Mouse (Mus musculus): ENCODE results near the gene Apba1. TPM values are rescaled to one million over a fixed set of nuclear protein-coding genes. Genes with fewer than 3 reads are reported as not detected.
A peak's percentile ranks its signal among the peaks of the same experiment; 100 is the strongest.

Gene Apba1
- polyA plus RNA-seq, 1 experiment from 2014 or later: 13.3 TPM

DNA sequence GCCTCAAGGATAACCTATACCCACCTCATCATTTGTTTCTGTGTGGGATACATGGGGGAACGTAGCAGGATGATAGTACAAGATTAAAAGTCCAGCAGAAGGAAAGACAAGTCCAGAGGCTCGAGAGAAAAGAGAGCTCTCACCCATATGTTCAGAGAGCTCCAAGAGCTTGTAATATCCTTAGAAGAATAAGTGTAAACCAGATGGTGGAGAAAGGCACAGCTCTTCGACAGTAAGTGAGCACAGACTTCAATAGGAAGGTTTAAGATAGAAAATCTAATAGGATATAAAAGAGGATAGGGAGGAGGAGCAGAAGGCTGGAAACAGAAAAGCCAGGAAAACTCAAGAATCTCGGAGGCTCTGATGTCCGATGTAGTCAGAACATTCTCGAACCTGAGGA lies 115.8 kb downstream of the Apba1 start:
- ATAC-seq: no peak
- Histone ChIP-seq H3K27ac (ENCODE audit: low read depth, low read length) (no peak overlapping the region), H3K9ac (ENCODE audit: low read depth, low read length) (no peak overlapping the region), H3K4me3 (ENCODE audit: low read length) (no peak overlapping the region), H3K36me3 (ENCODE audit: control insufficient read depth, insufficient read depth, low read length) (no peaks in the 10 kb centered on the region), H3K27me3 (replicated peaks; ENCODE audit: control insufficient read depth, insufficient read depth, low read length) (no peaks in the 10 kb centered on the region), H3K4me2 (ENCODE audit: low read length) (no peak overlapping the region), H3K9me3 (ENCODE audit: control insufficient read depth, low read length) (no peaks in the 10 kb centered on the region), H3K4me1 (ENCODE audit: control insufficient read depth, insufficient read depth, low read depth, low read length) (no peaks in the 10 kb centered on the region; the same call in 1 of the 2 replicates)
- 88% methylated on average over 6 of the region's 6 CpGs for WGBS

DNA sequence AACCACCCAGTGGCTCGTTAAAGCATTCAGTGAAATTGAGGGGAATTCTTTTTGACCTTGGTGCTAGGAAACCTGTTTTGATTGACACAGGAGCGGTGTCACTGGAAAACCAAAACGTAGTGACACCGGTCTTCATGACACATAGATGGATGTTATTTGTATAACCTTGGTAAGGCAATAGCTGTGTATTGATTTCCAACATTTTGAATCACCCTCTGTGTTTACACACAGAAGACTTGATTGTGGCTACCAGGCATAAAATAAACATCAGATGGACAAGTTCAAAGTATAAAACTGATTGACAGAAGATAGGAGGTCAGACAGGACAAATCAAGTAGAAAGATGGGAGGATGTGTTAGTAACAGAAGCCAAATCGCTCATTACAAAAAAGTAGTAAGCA lies 117.1 kb downstream of the Apba1 start:
- WGBS: 75% methylated on average over 5 of the region's 5 CpGs
- Histone ChIP-seq H3K4me2 (ENCODE audit: low read length) (no peak overlapping the region), H3K36me3 (ENCODE audit: control insufficient read depth, insufficient read depth, low read length) (no peaks in the 10 kb centered on the region), H3K27ac (ENCODE audit: low read depth, low read length) (no peak overlapping the region), H3K9me3 (ENCODE audit: control insufficient read depth, low read length) (no peaks in the 10 kb centered on the region), H3K4me1 (ENCODE audit: control insufficient read depth, insufficient read depth, low read depth, low read length) (no peaks in the 10 kb centered on the region; the same call in 1 of the 2 replicates), H3K4me3 (ENCODE audit: low read length) (no peak overlapping the region), H3K27me3 (replicated peaks; ENCODE audit: control insufficient read depth, insufficient read depth, low read length) (no peaks in the 10 kb centered on the region), H3K9ac (ENCODE audit: low read depth, low read length) (no peak overlapping the region)
- ATAC-seq: no peak

DNA sequence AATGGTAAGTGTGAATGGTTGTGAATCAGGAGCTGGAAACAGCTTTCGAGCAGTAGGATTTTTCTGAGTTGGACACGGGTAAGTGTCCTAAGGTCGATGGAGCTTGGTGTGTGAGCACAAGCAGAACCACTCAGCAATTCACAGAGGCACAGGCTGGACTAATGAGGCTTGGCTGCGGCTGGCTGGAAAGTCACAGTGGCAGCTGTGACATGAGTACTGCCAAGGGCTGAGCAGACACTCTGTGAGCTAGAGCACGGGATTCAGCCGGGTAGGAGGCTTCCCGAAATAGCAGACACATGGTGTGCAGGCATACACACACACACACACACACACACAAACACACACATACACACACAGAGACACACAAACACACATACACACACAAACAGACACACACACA lies 121.2 kb downstream of the Apba1 start:
- H3K36me3 ChIP-seq (ENCODE audit: control insufficient read depth, insufficient read depth, low read length): no peaks in the 10 kb centered on the region
- H3K9me3 ChIP-seq (ENCODE audit: control insufficient read depth, low read length): no peaks in the 10 kb centered on the region
- peak overlapping the region; percentile 4 for H3K27ac ChIP-seq (ENCODE audit: low read depth, low read length)
- WGBS: 58% methylated on average over 7 of the region's 7 CpGs
- H3K4me2 ChIP-seq (ENCODE audit: low read length): no peak overlapping the region
- no peak overlapping the region for H3K4me3 ChIP-seq (ENCODE audit: low read length)
- ATAC-seq: peak; percentile 94
- H3K9ac ChIP-seq (ENCODE audit: low read depth, low read length): no peak overlapping the region
- no peaks in the 10 kb centered on the region; the same call in 1 of the 2 replicates for H3K4me1 ChIP-seq (ENCODE audit: control insufficient read depth, insufficient read depth, low read depth, low read length)
- no peaks in the 10 kb centered on the region for H3K27me3 ChIP-seq (replicated peaks; ENCODE audit: control insufficient read depth, insufficient read depth, low read length)

DNA sequence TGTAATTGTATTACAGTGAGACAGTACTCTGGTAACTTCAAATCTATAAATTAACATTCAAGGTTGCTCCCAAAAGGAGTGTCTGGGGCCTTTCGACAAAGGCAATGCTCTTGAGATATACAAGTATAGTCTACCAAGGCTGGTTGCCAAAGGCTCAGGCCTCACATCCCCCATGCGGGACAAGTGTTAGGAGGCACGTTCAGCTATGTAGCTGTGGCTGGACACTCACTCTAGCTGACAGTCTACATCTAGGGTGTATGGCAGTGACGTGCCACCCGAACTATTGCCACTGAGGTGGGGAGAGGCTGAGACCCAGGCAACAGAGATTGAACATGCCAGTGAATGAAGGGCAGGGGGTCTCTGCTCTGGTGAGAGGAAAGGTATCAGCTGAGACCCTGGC lies 127.5 kb downstream of the Apba1 start:
- Histone ChIP-seq H3K36me3 (ENCODE audit: control insufficient read depth, insufficient read depth, low read length) (no peaks in the 10 kb centered on the region), H3K4me2 (ENCODE audit: low read length) (no peak overlapping the region), H3K27me3 (replicated peaks; ENCODE audit: control insufficient read depth, insufficient read depth, low read length) (no peaks in the 10 kb centered on the region), H3K27ac (ENCODE audit: low read depth, low read length) (no peak overlapping the region), H3K4me1 (ENCODE audit: control insufficient read depth, insufficient read depth, low read depth, low read length) (no peaks in the 10 kb centered on the region), H3K9me3 (ENCODE audit: control insufficient read depth, low read length) (no peaks in the 10 kb centered on the region), H3K9ac (ENCODE audit: low read depth, low read length) (no peak overlapping the region), H3K4me3 (ENCODE audit: low read length) (no peak overlapping the region)
- WGBS: 86% methylated on average over 5 of the region's 5 CpGs
- ATAC-seq: no peak

DNA sequence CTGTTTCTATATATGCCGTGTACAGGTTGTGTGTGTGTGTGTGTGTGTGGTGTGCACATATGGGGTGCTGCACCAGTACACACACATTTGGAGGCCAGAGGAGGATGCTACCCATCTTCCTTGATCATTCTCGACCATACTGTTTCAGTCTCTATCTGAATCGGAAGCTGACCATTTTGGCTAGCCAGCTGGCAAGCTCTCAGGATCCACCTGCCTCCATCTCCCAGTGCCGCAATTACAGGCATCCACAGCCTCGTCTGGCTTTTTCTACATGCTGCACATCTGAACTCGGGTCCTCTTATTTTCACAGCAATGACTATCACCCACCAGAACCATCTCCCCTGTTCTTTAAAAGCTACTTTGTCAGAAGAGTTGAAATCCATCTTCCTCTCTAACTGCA lies 132.7 kb downstream of the Apba1 start:
- Histone ChIP-seq H3K36me3 (ENCODE audit: control insufficient read depth, insufficient read depth, low read length) (no peaks in the 10 kb centered on the region), H3K27me3 (replicated peaks; ENCODE audit: control insufficient read depth, insufficient read depth, low read length) (peaks cover 4% of the 10 kb centered on the region; the same call in 1 of the 2 replicates), H3K9ac (ENCODE audit: low read depth, low read length) (no peak overlapping the region), H3K4me2 (ENCODE audit: low read length) (no peak overlapping the region), H3K4me3 (ENCODE audit: low read length) (no peak overlapping the region), H3K27ac (ENCODE audit: low read depth, low read length) (no peak overlapping the region), H3K4me1 (ENCODE audit: control insufficient read depth, insufficient read depth, low read depth, low read length) (peaks cover 9% of the 10 kb centered on the region), H3K9me3 (ENCODE audit: control insufficient read depth, low read length) (no peaks in the 10 kb centered on the region)
- ATAC-seq: no peak
- WGBS: 78% methylated on average over 6 of the region's 6 CpGs

DNA sequence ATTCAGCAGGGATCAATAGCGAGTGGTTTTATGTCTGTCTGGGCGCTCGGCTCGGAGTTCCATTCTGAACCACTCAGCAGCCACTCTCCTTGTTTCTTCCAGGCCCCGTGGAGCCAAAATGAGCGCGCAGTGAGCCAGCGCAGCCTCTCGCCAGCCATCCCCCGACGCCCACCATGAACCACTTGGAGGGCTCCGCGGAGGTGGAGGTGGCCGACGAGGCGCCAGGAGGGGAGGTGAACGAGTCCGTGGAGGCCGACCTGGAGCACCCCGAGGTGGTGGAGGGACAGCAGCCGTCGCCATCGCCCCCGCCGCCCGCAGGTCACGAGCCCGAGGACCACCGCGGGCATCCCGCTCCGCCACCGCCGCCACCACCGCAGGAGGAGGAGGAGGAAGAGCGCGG lies 133.9 kb downstream of the Apba1 start:
- Histone ChIP-seq H3K9me3 (ENCODE audit: control insufficient read depth, low read length) (no peaks in the 10 kb centered on the region), H3K4me3 (ENCODE audit: low read length) (peak overlapping the region; percentile 29), H3K36me3 (ENCODE audit: control insufficient read depth, insufficient read depth, low read length) (no peaks in the 10 kb centered on the region), H3K9ac (ENCODE audit: low read depth, low read length) (peak overlapping the region; percentile 53), H3K27ac (ENCODE audit: low read depth, low read length) (no peak overlapping the region), H3K4me1 (ENCODE audit: control insufficient read depth, insufficient read depth, low read depth, low read length) (peaks cover 9% of the 10 kb centered on the region), H3K27me3 (replicated peaks; ENCODE audit: control insufficient read depth, insufficient read depth, low read length) (peaks cover 4% of the 10 kb centered on the region; the same call in 1 of the 2 replicates), H3K4me2 (ENCODE audit: low read length) (peak overlapping the region; percentile 55)
- 27% methylated on average over 32 of the region's 37 CpGs for WGBS
- peak; percentile 13; the same call in 1 of the 2 replicates for ATAC-seq

DNA sequence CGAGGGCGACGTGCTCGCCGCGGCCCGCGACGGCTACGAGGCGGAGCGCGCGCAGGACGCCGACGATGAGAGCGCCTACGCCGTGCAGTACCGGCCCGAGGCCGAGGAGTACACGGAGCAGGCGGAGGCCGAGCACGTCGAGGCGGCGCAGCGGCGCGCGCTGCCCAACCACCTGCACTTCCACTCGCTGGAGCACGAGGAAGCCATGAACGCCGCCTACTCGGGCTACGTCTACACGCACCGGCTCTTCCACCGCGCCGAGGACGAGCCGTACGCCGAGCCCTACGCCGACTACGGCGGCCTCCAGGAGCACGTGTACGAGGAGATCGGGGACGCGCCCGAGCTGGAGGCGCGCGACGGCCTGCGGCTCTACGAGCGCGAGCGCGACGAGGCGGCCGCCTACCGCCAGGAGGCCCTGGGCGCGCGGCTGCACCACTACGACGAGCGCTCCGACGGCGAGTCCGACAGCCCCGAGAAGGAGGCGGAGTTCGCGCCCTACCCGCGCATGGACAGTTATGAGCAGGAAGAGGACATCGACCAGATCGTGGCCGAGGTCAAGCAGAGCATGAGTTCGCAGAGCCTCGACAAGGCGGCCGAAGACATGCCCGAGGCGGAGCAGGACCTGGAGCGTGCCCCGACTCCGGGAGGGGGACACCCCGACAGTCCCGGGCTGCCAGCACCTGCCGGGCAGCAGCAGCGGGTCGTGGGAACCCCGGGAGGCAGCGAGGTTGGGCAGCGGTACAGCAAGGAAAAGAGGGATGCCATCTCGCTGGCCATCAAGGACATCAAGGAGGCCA lies 134.6 kb downstream of the Apba1 start:
- Histone ChIP-seq H3K36me3 (ENCODE audit: control insufficient read depth, insufficient read depth, low read length) (no peaks in the 10 kb centered on the region), H3K4me1 (ENCODE audit: control insufficient read depth, insufficient read depth, low read depth, low read length) (peaks cover 9% of the 10 kb centered on the region), H3K27ac (ENCODE audit: low read depth, low read length) (no peak overlapping the region; the same call in 1 of the 2 replicates), H3K9me3 (ENCODE audit: control insufficient read depth, low read length) (no peaks in the 10 kb centered on the region), H3K27me3 (replicated peaks; ENCODE audit: control insufficient read depth, insufficient read depth, low read length) (peaks cover 4% of the 10 kb centered on the region; the same call in 1 of the 2 replicates), H3K9ac (ENCODE audit: low read depth, low read length) (peak overlapping the region; percentile 53), H3K4me2 (ENCODE audit: low read length) (peak overlapping the region; percentile 55), H3K4me3 (ENCODE audit: low read length) (peak overlapping the region; percentile 29)
- 21% methylated on average over 96 of the region's 110 CpGs for WGBS
- peak; percentile 70 for ATAC-seq

DNA sequence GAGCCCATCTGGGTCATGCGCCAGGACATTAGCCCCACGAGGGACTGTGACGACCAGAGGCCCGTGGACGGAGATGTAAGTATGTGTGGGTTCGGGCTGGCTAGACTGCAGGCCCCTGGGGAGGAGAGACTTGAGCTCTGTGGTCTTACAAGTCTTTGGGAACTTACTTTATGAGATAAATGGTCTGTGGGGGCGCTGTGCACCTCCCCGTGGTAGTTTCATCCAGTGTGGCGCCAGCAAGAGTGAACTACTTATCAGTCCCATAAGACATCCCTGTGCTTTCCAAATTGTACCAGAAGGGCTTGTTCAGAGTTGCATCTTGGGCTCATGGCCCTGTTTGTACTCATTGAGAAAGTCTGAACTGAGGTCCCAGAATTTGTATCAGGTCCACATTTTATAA lies 135.3 kb downstream of the Apba1 start:
- Histone ChIP-seq H3K36me3 (ENCODE audit: control insufficient read depth, insufficient read depth, low read length) (no peaks in the 10 kb centered on the region), H3K4me1 (ENCODE audit: control insufficient read depth, insufficient read depth, low read depth, low read length) (peaks cover 15% of the 10 kb centered on the region), H3K9ac (ENCODE audit: low read depth, low read length) (no peak overlapping the region), H3K27ac (ENCODE audit: low read depth, low read length) (no peak overlapping the region), H3K9me3 (ENCODE audit: control insufficient read depth, low read length) (no peaks in the 10 kb centered on the region), H3K4me3 (ENCODE audit: low read length) (no peak overlapping the region), H3K27me3 (replicated peaks; ENCODE audit: control insufficient read depth, insufficient read depth, low read length) (peaks cover 4% of the 10 kb centered on the region; the same call in 1 of the 2 replicates), H3K4me2 (ENCODE audit: low read length) (no peak overlapping the region)
- no peak for ATAC-seq
- WGBS: 72% methylated on average over 9 of the region's 9 CpGs

DNA sequence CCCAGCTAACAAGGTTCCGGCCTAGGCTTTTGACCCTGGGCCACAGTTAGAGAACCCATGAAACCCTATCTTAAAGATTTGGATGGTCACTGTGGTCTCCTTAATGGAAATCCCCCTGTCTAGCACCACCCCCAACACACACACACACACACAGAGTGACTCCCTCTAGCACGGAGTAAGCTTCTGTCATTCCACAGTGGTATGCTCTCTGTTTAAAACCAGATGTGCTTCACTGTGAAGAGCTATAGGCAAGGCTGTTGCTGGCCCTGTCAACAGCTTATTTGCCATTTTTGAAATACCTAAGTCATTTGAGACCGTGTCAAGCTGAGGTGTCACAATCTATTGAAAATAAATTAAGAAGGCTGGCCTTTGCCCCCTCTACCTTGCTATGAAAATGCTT lies 136.1 kb downstream of the Apba1 start:
- 69% methylated on average over 3 of the region's 3 CpGs for WGBS
- H3K9ac ChIP-seq (ENCODE audit: low read depth, low read length): no peak overlapping the region; the same call in 1 of the 2 replicates
- H3K27ac ChIP-seq (ENCODE audit: low read depth, low read length): no peak overlapping the region
- no peaks in the 10 kb centered on the region for H3K36me3 ChIP-seq (ENCODE audit: control insufficient read depth, insufficient read depth, low read length)
- peaks cover 15% of the 10 kb centered on the region for H3K4me1 ChIP-seq (ENCODE audit: control insufficient read depth, insufficient read depth, low read depth, low read length)
- H3K4me2 ChIP-seq (ENCODE audit: low read length): no peak overlapping the region
- H3K4me3 ChIP-seq (ENCODE audit: low read length): no peak overlapping the region
- peaks cover 4% of the 10 kb centered on the region; the same call in 1 of the 2 replicates for H3K27me3 ChIP-seq (replicated peaks; ENCODE audit: control insufficient read depth, insufficient read depth, low read length)
- no peak for ATAC-seq
- no peaks in the 10 kb centered on the region for H3K9me3 ChIP-seq (ENCODE audit: control insufficient read depth, low read length)

Measured in hindbrain, embryonic 16.5 days (tissue).